Mouse (Mus musculus): ENCODE measurements around the gene Pacsin1. TPM values are rescaled to one million over a fixed set of nuclear protein-coding genes. Genes with fewer than 3 reads are reported as not detected.

The Pacsin1 gene
- total RNA-seq, 2 experiments from 2014 or later = 4.9 TPM

- DNase-seq (ENCODE audit: low spot score in 2 of 2) = no peak
Measured at GRCm38 (mm10) chr17:27675453-27675852, 20.1 kb downstream of the Pacsin1 start.

GRCm38 (mm10) chr17:27676270-27676669 is 21.0 kb downstream of the Pacsin1 start:
- DNase-seq (ENCODE audit: low spot score in 2 of 2) = no peak

- DNase-seq (ENCODE audit: low spot score in 2 of 2) = no peak
Measured at GRCm38 (mm10) chr17:27677756-27678155, 22.4 kb downstream of the Pacsin1 start.

GRCm38 (mm10) chr17:27678924-27679813 is 23.9 kb downstream of the Pacsin1 start:
- DNase-seq (ENCODE audit: low spot score in 2 of 2) = no peak

GRCm38 (mm10) chr17:27684886-27685549 is 29.7 kb downstream of the Pacsin1 start:
- peak; percentile 26 to 40 for DNase-seq (ENCODE audit: low spot score in 2 of 2)

GRCm38 (mm10) chr17:27685550-27685913 is 30.2 kb downstream of the Pacsin1 start:
- no peak for DNase-seq (ENCODE audit: low spot score in 2 of 2)

GRCm38 (mm10) chr17:27686395-27686794 is 31.1 kb downstream of the Pacsin1 start:
- DNase-seq (ENCODE audit: low spot score in 2 of 2) = no peak

GRCm38 (mm10) chr17:27690993-27691693 is 35.8 kb downstream of the Pacsin1 start:
- DNase-seq (ENCODE audit: low spot score in 2 of 2) = no peak

- no peak for DNase-seq (ENCODE audit: low spot score in 2 of 2)
Measured at GRCm38 (mm10) chr17:27699641-27700244, 44.4 kb downstream of the Pacsin1 start.

GRCm38 (mm10) chr17:27700812-27701211 is 45.5 kb downstream of the Pacsin1 start:
- DNase-seq (ENCODE audit: low spot score in 2 of 2) = no peak

GRCm38 (mm10) chr17:27701856-27702255 is 46.5 kb downstream of the Pacsin1 start:
- no peak for DNase-seq (ENCODE audit: low spot score in 2 of 2)

GRCm38 (mm10) chr17:27702518-27702917 is 47.2 kb downstream of the Pacsin1 start:
- DNase-seq (ENCODE audit: low spot score in 2 of 2) = peak; percentile 54 to 56

GRCm38 (mm10) chr17:27703961-27704621 is 48.8 kb downstream of the Pacsin1 start:
- no peak for DNase-seq (ENCODE audit: low spot score in 2 of 2)

- DNase-seq (ENCODE audit: low spot score in 2 of 2) = no peak
Measured at GRCm38 (mm10) chr17:27705661-27706060, 50.4 kb downstream of the Pacsin1 start.

GRCm38 (mm10) chr17:27707954-27708661 is 52.8 kb downstream of the Pacsin1 start:
- DNase-seq (ENCODE audit: low spot score in 2 of 2) = peak; percentile 65 to 66

GRCm38 (mm10) chr17:27709650-27710049 is 54.3 kb downstream of the Pacsin1 start:
- no peak for DNase-seq (ENCODE audit: low spot score in 2 of 2)

GRCm38 (mm10) chr17:27712832-27713231 is 57.5 kb downstream of the Pacsin1 start:
- DNase-seq (ENCODE audit: low spot score in 2 of 2) = no peak

- peak in 1 of 2 experiments; percentile 22 for DNase-seq (ENCODE audit: low spot score in 2 of 2)
Measured at GRCm38 (mm10) chr17:27716804-27717203, 61.5 kb downstream of the Pacsin1 start.

- DNase-seq (ENCODE audit: low spot score in 2 of 2) = no peak
Measured at GRCm38 (mm10) chr17:27718250-27718649, 62.9 kb downstream of the Pacsin1 start.

- no peak for DNase-seq (ENCODE audit: low spot score in 2 of 2)
Measured at GRCm38 (mm10) chr17:27719663-27720062, 64.4 kb downstream of the Pacsin1 start.
